Mouse (Mus musculus) embryo, embryonic 11.5 days (tissue): ENCODE results near the gene CK137956.

ENCODE experiments used
- DNase-seq: peaks from one replicate; pipeline ENCODE4 v3.0.0-alpha.2; 2012; ENCODE audit warnings: low read depth, low spot score

Gene CK137956

DNA sequence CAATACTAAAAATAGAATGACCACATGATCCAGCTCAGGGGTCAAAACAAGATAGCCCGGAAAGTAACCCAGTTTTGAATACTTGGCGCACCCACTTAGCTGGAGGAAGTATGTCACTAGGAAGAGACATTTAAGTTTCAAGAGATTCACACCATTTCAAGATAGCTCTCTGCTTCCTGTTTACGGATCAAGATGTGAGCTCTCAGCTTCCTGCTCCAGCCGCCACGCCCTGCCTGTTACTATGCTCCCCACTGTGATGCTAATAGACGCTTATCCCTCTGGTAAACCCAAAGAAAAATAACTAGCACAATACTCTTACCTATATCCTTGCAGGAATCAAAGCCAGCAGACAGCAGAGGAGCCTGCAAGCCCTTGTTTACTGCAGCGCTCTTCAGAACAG is 57.2 kb downstream of the CK137956 start:
- no peak for DNase-seq

DNA sequence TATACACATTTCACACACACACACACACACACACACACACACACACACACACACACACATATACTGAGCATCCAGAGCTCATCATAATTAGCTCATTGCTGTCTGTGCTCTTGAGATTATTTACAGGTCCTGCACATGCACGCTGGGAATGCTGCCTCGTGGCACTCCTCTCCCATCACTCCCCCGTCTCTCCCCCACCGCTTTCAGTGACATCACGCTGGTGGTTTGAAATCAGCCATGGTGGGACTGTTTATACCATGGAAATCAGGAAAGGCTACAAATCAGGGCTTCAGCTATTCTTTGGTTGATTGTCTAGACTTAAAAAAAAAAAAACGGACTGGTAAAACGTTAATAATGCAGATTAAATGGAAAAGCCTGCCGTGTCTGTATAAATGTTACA is 63.6 kb downstream of the CK137956 start:
- no peak for DNase-seq

DNA sequence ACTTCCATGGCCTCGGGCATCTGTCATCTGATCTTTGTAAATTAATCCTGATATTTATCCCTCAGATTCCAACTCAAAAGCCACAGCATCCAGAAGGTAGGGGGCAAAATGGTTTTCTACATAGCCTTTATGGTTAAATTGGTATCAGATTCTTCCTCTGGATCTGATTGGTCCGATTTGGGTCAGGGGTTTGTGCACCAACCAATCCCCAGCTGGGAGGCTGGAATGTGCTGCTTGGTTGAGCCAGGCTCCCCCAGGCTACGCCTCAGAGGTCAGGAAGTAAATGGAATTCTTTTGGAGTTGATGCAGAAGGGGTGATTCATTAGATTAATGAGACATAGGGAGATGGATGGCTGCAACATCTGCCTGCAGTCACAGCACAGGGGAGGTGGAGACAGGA is 66.8 kb downstream of the CK137956 start:
- peak; percentile 4 for DNase-seq

DNA sequence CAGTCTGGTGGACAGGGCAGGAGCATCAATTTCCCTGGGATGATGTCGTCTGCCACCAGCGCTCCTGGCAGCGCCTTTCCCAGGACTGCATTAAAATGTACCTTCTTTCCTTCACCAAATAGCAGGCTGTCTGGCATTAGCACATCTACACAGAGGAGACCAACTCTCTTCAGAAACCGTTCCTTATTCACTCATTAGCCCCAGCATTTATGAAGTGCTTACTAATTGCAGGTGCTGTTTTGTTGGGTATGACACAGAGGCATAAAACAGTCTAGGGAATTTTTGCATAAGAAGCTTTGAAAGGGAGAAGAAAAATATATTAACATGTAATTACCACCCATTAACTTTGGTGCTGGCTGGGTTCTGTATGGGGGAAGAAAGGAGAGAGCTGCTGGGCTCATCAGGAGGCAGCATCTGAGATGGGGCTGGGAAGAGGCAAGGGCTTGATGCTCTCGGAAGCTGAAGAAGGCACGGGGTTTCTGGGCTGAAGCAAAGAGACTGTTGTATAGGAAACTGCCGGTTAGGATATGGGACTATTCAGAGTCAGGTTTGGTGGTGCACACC is 69.8 kb downstream of the CK137956 start:
- no peak for DNase-seq

DNA sequence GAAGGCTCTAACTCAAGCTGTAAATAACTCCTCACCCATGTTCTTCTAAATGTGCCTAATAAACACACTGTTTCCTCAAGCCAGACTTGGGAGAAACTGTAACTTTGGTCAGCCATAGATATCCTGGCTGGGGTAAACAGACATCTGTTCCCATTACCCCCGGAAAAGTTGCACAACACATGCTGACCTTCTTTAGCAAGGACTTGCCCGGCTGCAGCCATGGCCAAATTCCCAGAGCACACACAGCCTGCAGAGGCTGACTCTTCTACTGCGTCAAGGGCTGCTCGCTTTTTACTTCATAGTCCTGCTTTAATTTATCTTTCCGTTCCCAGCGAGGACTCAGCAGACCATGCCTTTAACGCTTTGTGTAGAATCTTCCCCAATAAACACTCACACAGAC is 81.7 kb downstream of the CK137956 start:
- DNase-seq, result no peak

DNA sequence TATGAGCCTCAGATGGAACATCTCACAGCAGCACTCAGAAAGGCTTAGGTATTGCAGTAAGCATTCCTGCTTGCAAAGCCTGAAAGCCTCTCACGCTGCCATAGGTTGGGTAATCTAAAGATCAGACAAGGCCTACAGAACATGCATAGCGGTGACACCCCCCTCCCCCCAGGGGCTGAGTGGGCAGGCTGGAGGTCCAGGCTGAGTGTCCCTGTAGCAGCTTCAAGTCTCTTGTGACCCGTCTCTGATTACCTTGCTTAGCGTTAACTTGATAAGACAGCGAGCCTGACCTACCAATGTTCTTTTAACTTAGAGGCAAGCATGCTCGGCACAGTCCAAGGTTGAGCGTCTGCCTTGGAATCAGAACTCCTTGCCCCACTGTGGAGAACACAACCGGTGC is 91.8 kb downstream of the CK137956 start:
- no peak for DNase-seq
